Mouse (Mus musculus) large intestine, adult 2 months (tissue): ENCODE data around the gene Slc13a2. TPM values are rescaled to one million over a fixed set of nuclear protein-coding genes. Genes with fewer than 3 reads are reported as not detected.

Experiments used
- DNase-seq: peaks from one replicate; pipeline ENCODE4 v3.0.0-alpha.2; 2012; ENCODE audit warnings: low read depth, low spot score
- WGBS: fragments of 180-500 bp; shearing (Covaris S2); methylation state at CpG from one replicate; pipeline ENCODE4 v1.1.7; 2018; 5-methylcytosine and 5-hydroxymethylcytosine counted together
- polyA plus RNA-seq: library from polyadenylated mRNA; depleted of rRNA; stranded (reverse); fragments of >200 nt; gene quantifications from 2 replicates; pipeline ENCODE4 v1.2.3, GENCODE M21; 2012

The Slc13a2 gene
- polyA plus RNA-seq, 1 experiment: 171 TPM

- 43% methylated on average over 7 of the region's 7 CpGs for WGBS
- DNase-seq: no peak
These were observed 15.2 kb upstream of the Slc13a2 start for GRCm38 (mm10) chr11:78437182-78437581.

DNA sequence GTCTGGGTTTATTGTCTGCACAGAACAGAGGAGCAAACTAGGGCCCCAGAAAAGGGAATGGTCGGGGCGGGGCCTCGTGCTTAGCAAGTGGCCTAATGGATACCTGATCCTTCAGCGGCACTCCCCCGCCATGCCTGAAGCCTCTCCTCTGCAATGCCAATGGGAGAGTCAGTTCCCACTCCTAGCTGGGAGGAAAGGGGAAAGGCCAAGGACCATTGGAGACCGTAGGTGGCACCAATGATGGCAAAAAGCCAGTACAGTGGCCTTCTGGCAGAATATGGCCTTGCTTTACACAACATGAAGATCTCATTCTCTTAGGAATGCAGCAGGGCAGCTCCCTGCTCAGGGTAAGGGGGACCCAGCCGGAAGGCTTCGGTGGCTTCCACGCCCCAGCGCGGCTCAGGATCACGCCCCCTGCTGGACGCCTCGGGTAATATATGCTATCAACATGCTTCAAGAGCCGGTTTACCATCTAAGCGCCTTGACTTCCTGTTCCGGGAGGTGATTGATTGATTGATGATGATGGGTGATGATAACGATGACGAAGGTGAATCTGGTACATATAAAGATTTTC, 13.8 kb upstream of the Slc13a2 start:
- 7% methylated on average over 19 of the region's 19 CpGs for WGBS

DNA sequence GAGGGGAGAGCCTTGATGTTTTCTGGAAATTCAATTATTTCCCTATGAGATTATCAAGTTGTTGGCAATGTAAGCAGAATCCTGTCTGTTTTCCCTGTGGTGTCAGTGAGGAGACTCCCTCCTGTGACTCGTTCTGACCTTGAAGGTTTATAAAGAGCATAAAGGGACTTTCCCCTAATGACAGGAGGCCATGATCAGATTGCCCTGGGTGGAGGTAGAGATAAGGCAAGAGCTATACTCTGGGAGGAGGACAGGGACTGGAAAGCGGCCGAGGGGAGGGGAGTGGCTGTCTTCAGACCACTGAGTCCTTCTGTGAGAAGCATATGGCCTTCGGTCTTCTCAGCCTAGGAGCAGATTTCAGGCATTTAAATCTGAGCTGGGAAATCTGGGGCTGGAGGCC, 12.0 kb upstream of the Slc13a2 start:
- WGBS: 16% methylated on average over 4 of the region's 4 CpGs
- DNase-seq: peak; percentile 65

More for the DNA sequence above, 13.8 kb upstream of the Slc13a2 start:
- DNase-seq: no peak

DNA sequence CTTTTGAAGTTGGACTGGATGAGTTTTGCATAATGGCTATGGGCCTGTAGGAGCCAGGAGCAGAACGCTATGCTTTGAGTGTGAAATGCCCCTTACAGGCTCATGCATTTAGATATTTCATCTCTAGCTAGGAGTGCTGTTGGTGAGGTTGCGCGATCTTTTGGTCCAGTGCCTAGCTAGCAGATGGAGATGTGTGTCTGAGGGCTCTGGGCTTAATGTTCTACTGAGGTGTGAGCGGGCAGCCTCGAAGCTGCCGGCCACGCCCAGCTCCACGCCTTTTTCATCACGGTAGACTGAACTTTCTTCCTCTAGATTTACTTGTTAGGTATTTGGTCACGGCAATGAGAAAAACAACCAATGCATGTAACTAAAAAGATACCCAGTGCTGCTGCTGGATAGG, 9.2 kb upstream of the Slc13a2 start:
- no peak for DNase-seq
- WGBS: 33% methylated on average over 10 of the region's 10 CpGs

- no peak for DNase-seq
- 60% methylated on average over 11 of the region's 11 CpGs for WGBS
These were observed 8.3 kb upstream of the Slc13a2 start for GRCm38 (mm10) chr11:78430195-78430878.

DNA sequence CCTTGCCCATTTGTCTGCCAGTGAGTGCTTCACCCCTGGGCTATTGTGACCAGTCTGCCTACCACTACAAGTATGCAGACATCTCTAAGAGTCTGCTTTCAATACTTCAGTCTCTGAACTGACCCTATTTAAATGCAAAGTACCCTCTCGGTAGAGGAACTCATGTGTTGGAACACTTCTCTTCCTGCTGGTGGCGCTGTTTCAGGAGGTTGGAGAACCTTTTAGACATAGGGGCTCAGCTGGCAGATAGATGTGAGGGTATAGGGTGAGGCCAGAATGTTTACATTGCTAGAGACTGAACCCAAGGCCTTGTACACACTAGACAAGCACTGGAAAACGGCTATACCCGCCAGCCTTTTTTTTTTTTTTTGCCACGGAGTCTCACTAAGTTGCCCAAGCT, 6.3 kb upstream of the Slc13a2 start:
- DNase-seq: no peak
- 73% methylated on average over 5 of the region's 5 CpGs for WGBS

DNA sequence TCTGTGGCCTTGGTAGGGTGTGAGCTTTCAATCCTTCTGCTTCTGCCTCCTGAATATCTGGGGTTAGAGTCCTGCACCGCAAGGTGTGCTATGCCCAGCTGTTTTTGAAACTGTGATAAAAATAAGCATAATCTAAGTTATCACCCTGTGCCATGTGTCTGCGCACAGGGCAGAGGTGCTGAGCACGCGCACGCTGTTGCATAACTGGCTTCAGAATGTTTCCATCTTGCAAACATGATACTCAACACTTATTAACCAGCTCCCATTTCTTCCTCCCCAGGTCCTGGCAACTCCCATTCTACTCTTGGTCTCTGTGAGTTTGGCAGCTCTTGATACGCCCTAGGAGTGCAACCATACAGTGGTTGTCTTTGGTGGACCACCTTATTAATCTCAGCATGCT, 5.6 kb upstream of the Slc13a2 start:
- 59% methylated on average over 6 of the region's 6 CpGs for WGBS
- no peak for DNase-seq

DNA sequence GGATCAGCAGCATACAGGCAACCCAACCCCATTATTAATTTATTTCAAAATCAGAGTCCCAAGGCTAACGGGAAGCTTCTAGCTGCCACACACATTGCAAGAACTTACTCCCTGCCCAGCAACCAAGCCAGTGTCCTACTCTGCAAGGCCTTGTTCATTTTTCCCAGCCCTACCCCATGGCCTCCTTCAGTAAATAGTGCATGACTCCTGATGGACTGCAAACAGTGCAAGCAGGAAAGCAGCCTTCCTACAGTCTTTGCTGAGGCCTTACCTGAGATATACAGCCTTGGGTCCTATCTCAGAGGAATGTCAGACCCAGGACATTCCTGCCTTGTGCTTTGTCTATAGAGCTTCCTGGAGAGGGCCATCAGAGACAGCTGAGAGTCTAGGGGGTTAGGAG, 3.6 kb upstream of the Slc13a2 start:
- no peak for DNase-seq
- 87% methylated on average over 1 of the region's 1 CpGs for WGBS

DNA sequence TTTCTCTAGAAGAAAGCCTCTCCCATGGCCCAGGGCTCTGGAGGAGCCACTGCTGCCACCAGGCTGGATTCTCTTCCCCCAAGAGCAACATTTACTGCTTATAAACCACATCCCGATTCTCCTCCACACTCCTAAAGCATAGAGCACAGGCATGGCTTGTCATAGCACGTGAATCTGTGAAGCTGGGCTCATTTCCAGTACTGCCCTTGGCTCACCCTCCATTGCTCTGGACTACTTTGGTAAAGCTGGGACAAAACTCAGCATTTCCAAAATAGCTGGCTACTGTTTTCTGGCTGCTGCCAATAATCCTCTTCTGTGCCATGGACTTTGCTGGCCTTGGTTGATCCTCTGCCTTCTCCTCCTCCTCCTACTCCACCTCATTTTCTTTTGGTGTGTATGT, 2.3 kb upstream of the Slc13a2 start:
- 60% methylated on average over 2 of the region's 2 CpGs for WGBS
- DNase-seq: no peak

DNA sequence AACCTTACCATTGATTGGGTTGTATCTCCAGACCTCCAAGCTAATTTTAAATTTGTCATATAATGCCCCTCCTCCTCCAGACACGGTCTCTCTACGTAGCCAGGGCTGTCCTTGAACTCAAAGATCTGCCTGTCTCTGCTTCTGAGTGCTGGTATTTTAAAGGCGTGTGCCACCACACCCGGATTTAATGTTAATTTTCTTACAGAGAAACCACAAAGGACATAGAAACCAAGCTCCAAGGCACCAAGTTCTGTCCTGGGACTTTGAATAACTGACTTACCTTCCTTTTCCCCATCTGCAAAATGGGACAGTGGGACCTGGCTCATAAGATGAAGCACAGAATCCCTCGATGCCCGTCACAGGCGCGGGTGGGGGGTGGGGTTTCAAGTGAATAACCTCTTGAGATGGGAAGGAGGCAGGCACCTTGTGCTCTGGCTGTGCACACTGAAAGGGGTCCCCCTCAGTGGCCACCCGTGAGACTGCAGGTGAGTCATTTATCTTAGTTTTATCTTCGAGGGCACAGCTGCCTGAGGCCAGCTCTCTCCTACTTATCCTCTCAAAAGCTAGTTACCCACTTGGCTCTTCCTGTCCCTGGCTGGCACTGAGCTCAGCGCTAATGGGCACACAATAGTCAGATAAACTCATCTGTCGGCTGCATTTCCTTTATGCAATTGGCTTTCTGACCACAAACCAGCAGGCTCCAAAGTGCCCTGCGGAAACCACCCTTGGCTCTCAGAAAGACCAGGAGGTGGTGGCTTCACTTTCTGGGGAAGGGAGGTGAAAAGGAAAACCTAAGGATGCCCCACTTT, 612 bp downstream of the Slc13a2 start:
- DNase-seq: no peak
- 39% methylated on average over 13 of the region's 13 CpGs for WGBS

- DNase-seq: no peak
- WGBS: 80% methylated on average over 12 of the region's 12 CpGs
These were observed 1.6 kb downstream of the Slc13a2 start for GRCm38 (mm10) chr11:78420263-78420889.

DNA sequence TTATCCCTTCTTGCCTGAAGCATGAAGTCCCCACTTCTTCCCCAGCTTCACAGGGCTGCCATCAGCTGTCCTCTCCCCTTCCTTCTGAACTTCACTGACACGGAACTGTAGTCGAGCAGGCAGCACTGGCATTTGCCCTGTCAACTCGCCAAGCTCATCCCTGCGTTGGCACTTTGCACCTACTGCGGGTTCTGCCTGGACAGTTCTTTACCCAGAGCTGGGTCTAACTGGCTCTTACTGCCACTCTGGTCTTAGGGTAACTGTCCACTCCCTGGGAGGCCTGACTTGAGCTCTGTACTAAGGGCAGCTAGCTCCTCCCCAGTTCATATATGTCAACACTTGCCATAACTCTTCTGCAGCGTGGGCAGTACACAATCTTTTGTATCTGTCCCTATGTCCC, 5.2 kb downstream of the Slc13a2 start:
- WGBS: 44% methylated on average over 6 of the region's 6 CpGs

DNA sequence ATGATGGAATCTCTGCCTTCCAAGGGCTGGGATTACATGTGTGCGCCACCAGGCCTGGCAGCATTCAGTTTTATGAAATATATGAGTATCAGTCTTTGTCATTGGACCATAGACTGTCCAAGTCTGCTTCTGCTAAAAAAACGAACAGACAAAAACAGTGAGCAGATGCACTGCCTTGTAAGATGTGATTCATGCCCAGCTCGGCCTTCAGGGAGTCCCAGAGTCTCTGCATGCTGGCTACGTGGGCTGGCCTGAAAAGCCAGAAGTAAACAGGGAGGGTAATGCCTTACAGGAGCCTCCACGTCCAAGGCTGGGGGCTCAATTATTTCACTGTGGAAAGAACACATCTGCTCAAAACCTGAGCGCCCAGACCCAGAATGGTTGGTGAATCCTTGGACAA, 9.2 kb downstream of the Slc13a2 start:
- DNase-seq: no peak

More for the DNA sequence above, 5.2 kb downstream of the Slc13a2 start:
- no peak for DNase-seq

DNA sequence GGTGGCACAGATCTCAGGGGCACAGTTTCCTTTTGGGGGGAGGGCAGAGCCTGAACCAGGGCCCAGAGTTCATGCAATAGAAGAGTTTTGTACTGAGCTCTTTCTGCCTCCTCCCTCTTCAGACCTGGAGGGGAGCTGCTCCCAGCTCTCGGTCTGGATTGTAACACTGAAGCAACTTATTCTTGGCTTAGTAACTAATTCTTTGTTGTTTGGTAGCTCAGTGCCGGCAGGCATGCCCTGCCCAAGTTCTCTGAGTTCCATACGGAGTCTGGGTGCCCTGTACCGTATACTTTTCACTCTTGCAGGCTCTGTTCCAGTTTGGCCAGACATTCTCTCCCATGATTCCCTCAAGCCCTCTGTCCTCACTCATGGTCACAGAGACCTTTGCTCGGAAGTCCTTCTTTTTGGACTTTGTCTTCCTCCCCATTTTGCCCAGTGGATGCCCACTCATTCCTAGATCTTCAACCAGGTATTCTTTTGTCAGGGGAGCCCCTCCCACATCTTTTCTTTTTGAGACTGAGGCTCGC, 9.6 kb downstream of the Slc13a2 start:
- no peak for DNase-seq
- WGBS: 71% methylated on average over 6 of the region's 6 CpGs

More for the DNA sequence above, 9.2 kb downstream of the Slc13a2 start:
- WGBS: 82% methylated on average over 6 of the region's 6 CpGs

DNA sequence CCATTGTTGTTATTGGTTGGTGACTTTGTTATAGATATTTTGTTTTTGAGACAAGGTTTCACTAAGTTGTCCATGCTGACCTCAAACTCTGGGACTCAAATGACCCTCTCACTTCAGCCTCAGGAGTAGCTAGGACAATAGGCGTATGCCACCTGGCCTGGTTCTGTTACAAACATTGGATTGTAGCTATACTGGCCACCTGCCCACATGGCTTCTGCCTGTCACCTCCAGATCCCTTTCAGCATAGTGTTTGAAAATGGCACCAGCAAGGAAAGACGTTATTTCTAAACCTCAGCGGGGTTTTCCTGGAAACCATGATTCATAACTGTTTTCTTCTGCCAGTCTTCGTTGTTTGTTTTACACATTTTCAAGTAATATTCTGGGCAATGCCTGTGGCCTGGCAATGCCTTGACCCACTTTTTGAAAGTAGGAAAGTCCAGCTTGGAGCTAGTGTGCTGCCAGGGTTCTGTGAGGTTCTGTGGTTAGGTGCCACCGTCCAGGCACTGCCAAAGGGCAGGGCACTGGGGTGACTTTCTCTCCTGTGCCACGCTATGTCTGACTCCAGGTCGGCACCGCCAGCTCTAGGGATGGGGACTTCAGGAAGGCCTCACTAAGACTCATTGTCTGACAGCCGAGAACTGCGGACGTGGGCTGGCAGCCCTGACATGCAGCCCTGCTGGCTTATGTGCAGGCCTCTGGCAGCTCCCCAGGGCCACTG, 10.3 kb downstream of the Slc13a2 start:
- DNase-seq: no peak
- 76% methylated on average over 11 of the region's 11 CpGs for whole genome bisulfite sequencing

GRCm38 (mm10) chr11:78408256-78409240, 13.5 kb downstream of the Slc13a2 start:
- DNase-seq: no peak
- WGBS: 26% methylated on average over 9 of the region's 9 CpGs

GRCm38 (mm10) chr11:78402062-78402461, 20.0 kb downstream of the Slc13a2 start:
- 22% methylated on average over 6 of the region's 6 CpGs for WGBS
- no peak for DNase-seq

DNA sequence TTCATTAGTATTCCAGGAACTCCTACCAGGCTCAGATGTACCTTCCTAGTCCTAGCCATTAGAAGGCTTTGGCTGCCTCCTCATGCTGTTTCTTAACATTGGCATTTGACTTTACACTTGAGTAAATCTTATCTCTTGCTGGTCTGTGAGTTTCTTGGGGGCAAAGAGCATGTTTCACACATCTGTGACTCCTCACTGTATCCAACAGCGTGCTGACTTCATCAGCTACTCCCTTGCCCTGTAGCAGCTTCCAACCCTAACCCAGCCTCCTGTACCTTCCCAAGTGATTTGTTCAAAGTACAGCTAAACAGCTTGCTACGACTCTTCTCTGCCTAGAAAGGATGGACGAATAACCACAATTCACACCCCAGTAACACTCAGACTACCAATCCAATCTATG, 20.5 kb downstream of the Slc13a2 start:
- 47% methylated on average over 3 of the region's 3 CpGs for whole genome bisulfite sequencing
- no peak for DNase-seq
